Mouse (Mus musculus) gastrocnemius, postnatal 4 days (tissue): Measurements from ENCODE around the gene Actn2. TPM values are rescaled to one million over a fixed set of nuclear protein-coding genes. Genes with fewer than 3 reads are reported as not detected.
A peak's percentile ranks its signal among the peaks of the same experiment; 100 is the strongest.

ENCODE experiments used
- DNase-seq, 2 experiments: peaks; one replicate each; pipeline ENCODE4 v3.0.0; 2021 to 2022; ENCODE audit warnings: low spot score in 2 of 2, mixed read lengths in 2 of 2
- total RNA-seq, 2 experiments: library from RNA; stranded (reverse); gene quantifications; 2 replicates each; pipeline ENCODE4 v1.2.3; 2021

Gene Actn2
- total RNA-seq, 2 experiments from 2014 or later, result 1,796 to 1,855 TPM

- DNase-seq, result no peak
These were observed 22.5 kb downstream of the Actn2 start for GRCm38 (mm10) chr13:12318017-12318416.

DNA sequence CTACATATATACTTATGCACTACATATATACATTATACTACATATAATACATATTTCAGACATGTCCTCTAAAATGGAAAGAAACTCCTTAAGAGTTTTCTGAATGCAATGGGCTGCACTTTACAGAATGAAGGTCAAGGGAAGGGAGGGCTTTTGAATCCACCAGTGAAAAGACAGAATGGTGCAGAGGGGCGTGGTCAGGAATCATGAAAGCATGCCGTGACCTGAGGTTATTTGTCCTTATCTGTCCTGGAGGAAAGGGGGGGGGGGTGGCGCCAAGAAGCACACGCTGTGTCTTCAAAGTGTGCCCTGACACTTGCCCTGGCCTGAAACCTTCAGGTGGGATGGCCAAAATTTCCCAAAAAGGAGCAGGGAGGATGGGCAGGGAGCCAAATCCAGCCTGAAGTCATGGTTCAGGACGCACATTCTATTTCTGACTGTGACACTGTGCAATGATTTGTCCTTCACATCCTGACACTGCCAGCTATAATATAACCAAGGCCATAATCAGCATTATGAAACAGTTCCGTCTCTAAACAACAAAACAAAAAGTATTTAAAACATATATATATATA, 23.3 kb downstream of the Actn2 start:
- no peak for DNase-seq

DNA sequence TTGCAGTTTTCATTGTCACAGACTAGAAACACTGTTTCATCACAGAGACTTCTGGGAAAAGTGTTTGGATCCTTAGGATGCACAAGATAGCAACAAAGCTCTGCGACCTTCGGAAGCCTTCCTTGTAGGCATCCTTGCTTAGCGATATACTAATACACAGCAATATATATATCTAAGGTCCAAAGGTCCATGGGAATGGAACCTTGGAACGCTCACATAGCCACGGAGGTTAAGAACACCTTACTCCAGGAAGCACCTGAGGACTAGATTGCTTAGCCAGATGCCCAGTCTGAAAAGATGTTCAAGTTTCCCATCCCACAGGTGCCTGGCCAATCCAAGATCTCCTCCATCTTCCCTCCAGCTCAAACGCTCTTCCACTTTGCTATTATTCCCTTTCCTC, 26.4 kb downstream of the Actn2 start:
- DNase-seq, result no peak

DNA sequence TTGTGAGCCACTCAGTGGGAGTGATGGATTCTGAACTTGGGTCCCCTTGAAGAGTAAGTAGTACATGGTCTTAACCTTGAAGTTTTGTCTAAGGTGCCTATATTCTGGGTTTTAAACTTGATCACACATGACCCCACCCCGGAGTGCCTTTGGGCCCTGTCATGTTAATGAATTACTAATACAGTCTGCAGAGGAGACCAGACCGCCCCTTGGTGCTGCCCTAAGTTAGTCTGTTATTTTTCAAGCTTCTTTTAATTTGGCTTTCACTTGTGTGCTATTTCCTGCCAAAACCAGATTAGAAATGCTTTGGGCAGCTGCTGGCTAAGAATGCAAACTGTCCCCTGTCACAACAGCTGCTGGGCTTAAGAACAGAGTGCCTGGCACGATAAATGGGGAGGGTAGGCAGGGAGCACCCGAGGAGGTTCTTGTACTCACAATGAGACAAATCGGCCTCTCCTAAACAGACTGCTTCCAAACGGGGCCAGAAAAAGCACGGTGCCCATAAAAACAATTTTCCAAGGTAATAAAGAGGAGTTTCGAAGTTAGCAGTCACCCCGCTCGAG, 28.5 kb downstream of the Actn2 start:
- peak in 1 of 2 experiments; percentile 26 for DNase-seq

DNA sequence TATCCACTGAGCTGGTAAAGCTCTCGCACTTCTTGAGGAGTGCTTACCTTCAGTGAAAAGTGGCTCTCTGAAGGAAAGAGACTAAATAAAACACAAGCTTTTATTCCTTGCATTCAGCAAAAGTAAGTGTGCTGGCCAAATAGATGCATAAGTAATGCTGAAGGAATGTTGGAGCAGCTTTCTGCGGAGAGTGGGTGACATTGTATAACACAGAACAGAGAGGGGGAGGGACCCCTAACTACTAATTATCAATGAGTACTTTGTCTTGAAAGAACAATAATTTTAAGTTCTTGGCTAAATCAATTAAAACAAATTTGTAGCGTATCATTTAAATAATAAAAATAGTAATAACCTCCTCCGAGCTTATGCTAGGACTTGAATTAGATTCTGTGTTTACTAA, 29.2 kb downstream of the Actn2 start:
- DNase-seq, result no peak

GRCm38 (mm10) chr13:12309446-12309845, 31.1 kb downstream of the Actn2 start:
- DNase-seq, result no peak

DNA sequence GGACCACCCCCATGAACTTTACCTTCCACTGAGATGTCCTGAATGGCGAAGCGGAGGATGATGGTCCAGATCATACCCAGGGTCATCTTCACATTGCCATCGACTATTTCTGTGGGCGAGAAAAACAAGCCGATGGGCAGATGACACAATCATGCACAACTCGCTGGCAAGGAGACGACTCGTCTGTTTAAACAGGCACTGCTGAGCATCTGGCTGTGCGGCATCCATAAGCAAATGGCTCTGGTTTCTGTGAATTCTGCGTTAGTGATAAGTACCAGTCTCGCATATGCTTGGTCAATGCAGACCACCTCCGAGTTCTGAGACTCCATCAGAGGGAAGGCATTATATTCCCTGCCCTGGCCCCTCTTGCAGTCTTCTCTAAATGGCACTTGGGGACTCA, 31.7 kb downstream of the Actn2 start:
- DNase-seq, result no peak

GRCm38 (mm10) chr13:12308473-12308872, 32.1 kb downstream of the Actn2 start:
- no peak for DNase-seq

DNA sequence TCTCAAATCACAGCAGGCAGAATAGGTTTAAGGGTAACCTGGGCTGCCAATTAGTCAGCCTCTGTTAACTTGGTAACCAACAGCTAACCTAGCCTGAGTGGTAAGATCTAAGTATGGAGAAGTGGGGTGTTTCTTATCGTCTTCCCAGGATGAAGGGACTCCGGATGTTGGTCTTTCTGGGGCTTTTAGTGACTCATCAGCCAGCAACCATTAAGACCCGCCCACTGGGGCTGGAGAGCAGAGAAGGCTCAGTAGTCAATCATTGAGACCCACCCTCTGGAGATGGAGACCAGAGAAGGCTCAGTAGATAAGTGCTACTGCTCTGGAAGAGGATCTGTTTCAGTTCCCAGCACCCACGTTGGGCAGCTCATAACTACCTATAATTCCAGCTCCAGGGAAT, 33.3 kb downstream of the Actn2 start:
- no peak for DNase-seq

DNA sequence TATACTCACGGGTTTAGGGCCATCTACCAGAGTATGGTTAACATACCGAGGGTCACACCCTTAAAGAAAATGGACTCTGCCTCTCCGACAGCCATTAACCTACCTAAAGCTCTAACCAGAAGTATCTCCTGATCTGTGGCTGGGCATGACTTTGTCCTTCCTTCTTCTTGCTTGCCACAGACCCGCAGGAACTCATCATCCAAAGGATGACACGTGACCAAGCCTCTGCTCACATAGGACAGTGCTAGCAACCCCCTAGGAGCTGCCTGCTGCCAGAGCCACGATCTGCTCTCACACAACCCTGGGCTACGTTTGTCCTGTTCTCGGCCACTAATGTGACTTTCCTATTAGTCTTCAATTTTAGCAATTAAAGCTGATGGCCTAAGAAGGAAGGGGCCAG, 35.0 kb downstream of the Actn2 start:
- no peak for DNase-seq

- DNase-seq, result no peak
These were observed 35.6 kb downstream of the Actn2 start for GRCm38 (mm10) chr13:12304991-12305390.

- no peak for DNase-seq
These were observed 42.8 kb downstream of the Actn2 start for GRCm38 (mm10) chr13:12297777-12298176.

DNA sequence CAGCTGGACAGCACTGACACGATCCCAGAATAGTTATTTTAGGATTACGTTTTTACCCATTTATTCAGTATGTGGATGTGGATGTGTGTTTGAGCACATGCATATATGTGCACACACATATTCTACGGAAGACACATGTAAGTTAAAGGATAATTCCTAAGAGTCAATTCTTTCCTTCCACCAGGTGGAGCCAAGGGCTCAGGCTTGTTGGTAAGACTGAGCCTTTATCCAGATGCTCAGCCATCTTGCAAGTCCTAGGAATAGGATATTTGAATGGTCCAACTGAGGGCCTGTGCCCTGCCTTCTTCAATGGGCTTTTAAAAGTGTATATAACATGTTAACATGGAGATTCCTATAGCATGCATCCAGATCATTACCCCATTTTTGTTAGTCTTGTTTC, 43.9 kb downstream of the Actn2 start:
- peak in 1 of 2 experiments; percentile 31 for DNase-seq

GRCm38 (mm10) chr13:12293810-12294209, 46.8 kb downstream of the Actn2 start:
- DNase-seq, result no peak

DNA sequence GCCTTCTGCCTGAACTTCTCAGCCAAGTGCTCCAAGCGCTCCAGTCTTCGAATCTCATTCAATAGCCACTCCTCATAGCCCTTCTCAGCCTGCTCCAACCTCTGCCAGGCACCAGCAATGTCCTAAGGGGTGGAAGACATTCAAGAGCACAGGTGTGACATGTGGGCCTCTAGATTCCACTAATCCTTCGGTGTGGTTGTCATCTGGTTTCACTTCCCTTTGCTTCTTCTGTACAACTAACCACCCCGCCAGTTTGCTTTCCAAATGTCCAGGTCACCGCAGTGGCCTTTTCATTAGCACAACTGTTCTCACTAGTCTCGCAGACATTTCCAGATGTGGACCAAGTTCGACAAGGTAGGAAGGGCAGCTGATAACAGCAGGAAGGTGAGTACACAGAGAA, 49.9 kb downstream of the Actn2 start:
- DNase-seq, result no peak

- DNase-seq, result no peak
These were observed 56.0 kb downstream of the Actn2 start for GRCm38 (mm10) chr13:12284528-12284927.

DNA sequence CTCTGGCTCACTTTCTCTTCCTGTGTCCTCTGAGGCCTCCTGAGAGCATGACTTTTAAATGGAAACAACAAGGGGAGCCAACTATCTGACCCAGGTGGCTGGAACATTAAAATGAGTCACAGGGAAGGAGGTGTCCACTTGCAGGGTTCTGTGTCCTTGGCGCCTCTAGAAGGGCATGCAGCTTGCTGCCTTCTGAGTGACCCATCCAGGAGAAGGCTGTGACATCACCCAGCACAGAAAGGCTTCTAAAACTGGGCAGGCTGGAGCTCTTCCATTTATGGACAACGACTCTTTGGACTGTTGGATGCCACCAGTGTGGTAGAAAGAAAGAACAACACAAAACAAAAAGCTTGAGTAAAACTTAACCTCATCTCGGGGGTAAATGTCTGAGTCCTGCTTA, 56.7 kb downstream of the Actn2 start:
- no peak for DNase-seq

- no peak for DNase-seq
These were observed 65.8 kb downstream of the Actn2 start for GRCm38 (mm10) chr13:12274721-12275120.

DNA sequence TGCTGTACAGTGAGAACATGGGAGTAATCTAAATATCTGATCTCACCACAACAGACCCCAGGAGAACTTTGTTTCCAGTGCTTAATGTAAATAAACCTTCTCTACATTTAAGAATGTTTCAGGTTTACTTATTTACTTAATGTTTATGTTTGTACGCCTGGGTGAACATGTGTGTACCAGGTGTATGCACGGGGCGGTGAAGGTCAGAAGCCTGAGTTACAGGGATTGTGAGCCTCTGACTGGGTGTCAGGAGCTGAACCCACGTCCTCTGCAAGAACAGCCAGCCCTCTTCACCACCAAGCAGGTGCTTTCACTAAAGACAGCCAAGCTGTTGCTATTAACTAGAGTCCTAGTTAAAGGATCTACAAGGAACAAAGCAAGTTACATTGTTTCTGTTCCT, 66.3 kb downstream of the Actn2 start:
- no peak for DNase-seq

GRCm38 (mm10) chr13:12272953-12273352, 67.6 kb downstream of the Actn2 start:
- DNase-seq, result no peak

- no peak for DNase-seq
These were observed 72.6 kb downstream of the Actn2 start for GRCm38 (mm10) chr13:12267971-12268370.

DNA sequence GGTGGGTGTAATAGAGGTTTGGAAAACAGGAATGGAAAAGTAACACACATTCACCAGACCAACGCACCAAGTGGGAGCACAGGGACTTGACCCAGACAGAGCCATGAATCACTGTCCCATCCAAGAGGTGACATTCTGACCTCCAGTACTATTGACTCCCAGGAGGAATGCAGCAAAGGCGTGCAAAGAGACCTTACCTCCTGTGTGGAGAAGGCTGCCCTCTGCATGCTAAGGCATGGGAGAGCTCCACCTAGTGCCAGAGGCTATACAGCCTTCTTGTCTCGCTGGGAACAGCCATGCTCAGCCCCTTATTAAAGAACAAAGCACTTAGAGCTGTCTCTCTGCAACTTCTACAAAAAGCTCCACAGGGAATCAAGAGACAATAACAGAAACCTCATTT, 73.5 kb downstream of the Actn2 start:
- no peak for DNase-seq

- no peak for DNase-seq
These were observed 76.6 kb downstream of the Actn2 start for GRCm38 (mm10) chr13:12263996-12264395.

DNA sequence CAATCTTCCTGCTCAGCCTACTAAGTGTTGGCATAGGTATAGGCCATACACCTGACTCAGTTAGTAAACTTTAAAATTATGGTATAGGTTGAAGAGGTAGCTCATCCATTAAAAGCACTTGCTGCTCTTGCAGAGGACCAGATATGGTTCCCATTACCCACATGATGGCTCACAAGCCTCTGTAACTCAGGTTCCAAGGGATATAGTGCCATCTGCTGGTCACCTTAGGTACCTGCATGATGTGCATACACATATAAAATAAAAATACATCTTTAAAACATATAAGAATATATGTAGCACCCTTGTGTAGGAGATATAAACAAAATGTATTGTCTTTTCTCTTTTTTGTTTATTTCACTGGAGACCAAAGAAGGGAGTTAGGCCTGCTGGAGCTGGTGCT, 79.1 kb downstream of the Actn2 start:
- no peak for DNase-seq
